Mouse (Mus musculus) lung, adult 2 months (tissue): ENCODE data around the gene Man2c1. TPM values are rescaled to one million over a fixed set of nuclear protein-coding genes. Genes with fewer than 3 reads are reported as not detected.

Experiments used
- DNase-seq: peaks from one replicate; pipeline ENCODE4 v3.0.0; 2022
- H3K4me1 ChIP-seq: fragments of 200-500 bp; 2 replicates; pipeline ENCODE4 v1.6.1; 2011; ENCODE audit warnings: low read length; ENCODE audit not compliant: control insufficient read depth, insufficient read depth
- H3K4me3 ChIP-seq: fragments of 200-500 bp; replicated peaks from 2 replicates; pipeline ENCODE3; 2011; ENCODE audit warnings: low read depth, mild to moderate bottlenecking, control low read depth, low read length; ENCODE audit errors: extremely low read depth
- CTCF ChIP-seq: fragments of 200-500 bp; IDR thresholded peaks from 2 replicates; pipeline ENCODE4 v1.5.1; 2011; ENCODE audit warnings: mild to moderate bottlenecking, low read length, control low read depth; ENCODE audit not compliant: insufficient read depth
- POLR2A ChIP-seq: fragments of 200-500 bp; IDR thresholded peaks from 2 replicates; pipeline ENCODE4 v1.6.1; 2011; ENCODE audit warnings: low read depth, mild to moderate bottlenecking, control low read depth, low read length, borderline replicate concordance; ENCODE audit errors: extremely low read depth
- WGBS: fragments of 180-500 bp; shearing (Covaris S2); methylation state at CpG from one replicate; pipeline ENCODE4 v1.1.7; 2018; 5-methylcytosine and 5-hydroxymethylcytosine counted together
- polyA plus RNA-seq: library from polyadenylated mRNA; depleted of rRNA; stranded (reverse); fragments of >200 nt; gene quantifications from 2 replicates; pipeline ENCODE4 v1.2.3, GENCODE M21; 2012

Gene Man2c1
- polyA plus RNA-seq, 1 experiment, result 232 TPM

- Histone ChIP-seq H3K4me3 (no peak overlapping the region), H3K4me1 (no peaks in the 10 kb centered on the region)
- DNase-seq, result no peak
- no peak for TF ChIP-seq CTCF
- no peak for TF ChIP-seq POLR2A
- WGBS, result 85% methylated on average over 17 of the region's 17 CpGs
These were observed 11.2 kb downstream of the Man2c1 start for GRCm38 (mm10) chr9:57141417-57142353.

DNA sequence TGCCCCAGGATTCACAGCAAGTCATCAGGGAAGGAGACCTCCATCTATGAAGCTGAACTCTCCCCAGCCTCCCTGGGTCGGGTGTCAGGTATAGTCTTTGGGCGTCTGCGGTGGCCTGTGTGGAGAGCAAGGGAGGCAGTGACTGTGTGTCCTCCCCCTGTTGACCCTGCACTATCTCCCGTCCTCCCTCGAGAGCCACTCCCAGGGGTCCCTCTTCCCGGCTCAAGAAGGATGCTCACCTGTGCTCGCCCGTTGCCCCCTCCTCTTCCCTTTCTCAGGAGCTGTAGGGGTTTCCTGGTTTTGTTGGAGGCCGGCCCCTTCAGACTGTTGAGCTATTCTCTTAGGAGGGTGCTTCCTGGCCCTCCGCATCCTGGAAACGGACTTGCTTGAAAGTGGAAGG is 12.7 kb downstream of the Man2c1 start:
- TF ChIP-seq CTCF, result no peak
- no peak for TF ChIP-seq POLR2A
- Histone ChIP-seq H3K4me1 (0 out of 2 replicates have a peak, but pooled peaks cover 6% of the 10 kb centered on the region), H3K4me3 (no peak overlapping the region)
- DNase-seq, result no peak
- 82% methylated on average over 11 of the region's 11 CpGs for WGBS

- no peak for DNase-seq
- H3K4me3 ChIP-seq, result no peak overlapping the region
- peaks cover 9% of the 10 kb centered on the region; the same call in 1 of the 2 replicates for H3K4me1 ChIP-seq
- WGBS, result 84% methylated on average over 8 of the region's 8 CpGs
- TF ChIP-seq CTCF (no peak), POLR2A (no peak)
These were observed 14.3 kb downstream of the Man2c1 start for GRCm38 (mm10) chr9:57144830-57145229.

DNA sequence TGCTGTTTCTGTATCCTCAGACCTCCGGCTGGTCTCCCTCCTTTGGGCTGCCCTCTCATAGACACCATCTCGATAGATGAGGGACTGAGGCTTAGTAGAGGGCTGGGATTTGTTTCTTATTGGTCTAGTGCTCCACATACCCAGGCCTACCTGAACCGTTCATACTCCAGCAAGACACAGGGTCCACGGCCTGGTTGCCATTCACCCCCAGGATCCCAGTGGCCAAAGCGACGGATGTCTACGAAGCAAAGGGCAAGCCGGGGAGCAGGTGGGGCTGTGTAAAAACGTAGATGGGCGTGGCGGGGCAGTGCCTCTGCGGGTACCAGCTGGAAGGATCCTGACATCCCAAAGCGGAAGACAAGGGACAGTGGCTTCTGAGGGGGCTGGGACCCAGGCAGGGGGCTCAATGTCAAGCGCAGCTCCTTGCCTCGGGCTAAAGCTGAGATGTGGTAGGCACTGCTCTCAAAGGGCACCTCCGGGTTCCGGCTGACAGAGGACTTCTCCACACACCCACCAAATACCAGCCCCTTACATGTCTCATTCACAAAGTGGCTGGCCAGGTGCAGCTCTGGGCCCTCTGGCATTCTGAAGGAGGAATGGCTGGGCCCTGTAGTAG is 16.1 kb downstream of the Man2c1 start:
- TF ChIP-seq POLR2A (no peak), CTCF (no peak)
- no peak for DNase-seq
- H3K4me1 ChIP-seq, result peaks cover 9% of the 10 kb centered on the region; the same call in 1 of the 2 replicates
- 88% methylated on average over 17 of the region's 17 CpGs for WGBS
- H3K4me3 ChIP-seq, result no peak overlapping the region

GRCm38 (mm10) chr9:57147205-57148143 is 17.0 kb downstream of the Man2c1 start:
- peak; percentile 33 for DNase-seq
- WGBS, result 7% methylated on average over 19 of the region's 19 CpGs

GRCm38 (mm10) chr9:57148144-57148878 is 17.8 kb downstream of the Man2c1 start, which contains the start of gene Neil1:
Neil1 (minus strand) TSS chr9:57148305.
- Histone ChIP-seq H3K4me3 (peak within 1 kb of the TSS; percentile 70), H3K4me1 (peaks cover 9% of the 10 kb centered on the region; the same call in 1 of the 2 replicates)
- peak; percentile 88 for DNase-seq
- WGBS, result 2% methylated on average over 27 of the region's 27 CpGs
- TF ChIP-seq POLR2A, result peak; percentile 90; the same call in 1 of the 2 replicates
- no peak for TF ChIP-seq CTCF

More at GRCm38 (mm10) chr9:57147205-57148143, 17.0 kb downstream of the Man2c1 start:
- Histone ChIP-seq H3K4me3 (peak overlapping the region; percentile 70), H3K4me1 (peaks cover 9% of the 10 kb centered on the region; the same call in 1 of the 2 replicates)
- TF ChIP-seq POLR2A (no peak), CTCF (no peak)

GRCm38 (mm10) chr9:57149021-57149420 is 18.5 kb downstream of the Man2c1 start:
- H3K4me3 ChIP-seq, result no peak overlapping the region
- no peak for TF ChIP-seq CTCF
- TF ChIP-seq POLR2A, result no peak
- no peak for DNase-seq
- H3K4me1 ChIP-seq, result peaks cover 9% of the 10 kb centered on the region; the same call in 1 of the 2 replicates
- 64% methylated on average over 6 of the region's 6 CpGs for WGBS

- DNase-seq, result no peak
- no peak overlapping the region for H3K4me3 ChIP-seq
- 80% methylated on average over 5 of the region's 5 CpGs for WGBS
- H3K4me1 ChIP-seq, result peaks cover 9% of the 10 kb centered on the region; the same call in 1 of the 2 replicates
- TF ChIP-seq CTCF (no peak), POLR2A (no peak)
These were observed 19.7 kb downstream of the Man2c1 start for GRCm38 (mm10) chr9:57150192-57150591.
